Mouse (Mus musculus) CH12.LX (cell line): Measurements from ENCODE around the gene Aldh2.

Experiments used
- CTCF ChIP-seq, 2 experiments: IDR thresholded peaks in 1 of 2; conservative IDR thresholded peaks in 1 of 2; 2 replicates each; pipeline ENCODE4 v1.5.1; 2011 to 2012; ENCODE audit warnings: low read depth in 2 of 2, low read length in 2 of 2, improper control_type of control experiment in 1 of 2, inconsistent platforms in 1 of 2, mild to moderate bottlenecking in 1 of 2, moderate library complexity in 1 of 2
- PAX5 ChIP-seq: IDR thresholded peaks from 2 replicates; pipeline ENCODE4 v1.6.1; 2012; ENCODE audit warnings: low read length, inconsistent platforms, mixed read lengths
- POLR2A ChIP-seq: IDR thresholded peaks from 2 replicates; pipeline ENCODE4 v1.6.1; 2011; ENCODE audit warnings: low read depth, mild to moderate bottlenecking, improper control_type of control experiment, low read length
- TBP ChIP-seq: conservative IDR thresholded peaks from 2 replicates; pipeline ENCODE4 v1.6.1; 2011; ENCODE audit warnings: low read depth, low read length, improper control_type of control experiment
- ZKSCAN1 ChIP-seq: IDR thresholded peaks from 2 replicates; pipeline ENCODE4 v1.6.1; 2012; ENCODE audit warnings: low read depth, inconsistent platforms, low read length, improper control_type of control experiment, borderline replicate concordance

DNA sequence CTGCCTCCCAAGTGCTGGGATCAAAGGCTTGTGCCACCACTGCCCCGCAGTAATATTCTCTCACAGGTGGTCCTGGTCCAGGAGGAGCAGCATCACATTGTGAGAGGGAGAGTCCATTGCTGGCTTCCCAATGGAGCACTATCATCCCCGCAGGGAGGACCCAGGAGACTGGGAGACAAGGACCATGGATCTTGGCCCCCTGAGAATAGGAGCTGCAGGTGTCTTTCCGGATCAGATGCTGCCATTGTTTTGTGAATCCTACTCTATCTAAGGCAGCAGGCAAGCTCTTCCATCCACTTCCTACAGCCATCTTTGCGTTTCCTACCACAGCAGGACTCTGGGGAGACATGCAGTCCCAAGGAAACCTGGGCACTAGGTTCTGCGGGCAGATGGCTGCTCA lies 7.9 kb downstream of the Aldh2 start:
- no peak for TF ChIP-seq CTCF (conservative IDR thresholded peaks at IDR 0.05 in 1 of 2, IDR thresholded peaks at IDR 0.05 in 1 of 2; ENCODE audit: low read depth in 2 of 2, low read length in 2 of 2)
- no peak for TF ChIP-seq POLR2A
- no peak for TF ChIP-seq ZKSCAN1
- TF ChIP-seq TBP: no peak
- TF ChIP-seq PAX5: no peak
